Mouse (Mus musculus) stomach, postnatal 0 days (tissue): Measurements from ENCODE around the gene Rasgef1c. TPM values are rescaled to one million over a fixed set of nuclear protein-coding genes. Genes with fewer than 3 reads are reported as not detected.

Experiments used
- ATAC-seq: fragments of 200-750 bp; cut with Nextera tagmentation; 2 replicates; pipeline ENCODE4 v1.8.0; 2017; ENCODE audit not compliant: low FRiP score, low TSS enrichment
- DNase-seq: peaks from one replicate; pipeline ENCODE4 v3.0.0-alpha.2; 2016; ENCODE audit warnings: low spot score
- H3K27ac ChIP-seq: fragments of 300-500 bp; sonication (generic); replicated peaks from 2 replicates; pipeline ENCODE4 v1.5.1; 2014; ENCODE audit warnings: mild to moderate bottlenecking, control low read depth
- H3K27me3 ChIP-seq: fragments of 300-500 bp; sonication (generic); 2 replicates; pipeline ENCODE4 v1.6.1; 2014; ENCODE audit warnings: low read length; ENCODE audit not compliant: control insufficient read depth, insufficient read depth
- H3K36me3 ChIP-seq: fragments of 300-500 bp; sonication (generic); 2 replicates; pipeline ENCODE4 v1.6.1; 2014; ENCODE audit warnings: low read length, mixed read lengths; ENCODE audit not compliant: control insufficient read depth, insufficient read depth
- H3K4me1 ChIP-seq: fragments of 300-500 bp; sonication (generic); replicated peaks from 2 replicates; pipeline ENCODE4 v1.6.1; 2014; ENCODE audit warnings: antibody characterized with exemption; ENCODE audit not compliant: control insufficient read depth, insufficient read depth
- H3K4me2 ChIP-seq: fragments of 300-500 bp; sonication (generic); replicated peaks from 2 replicates; pipeline ENCODE4 v1.6.1; 2014; ENCODE audit warnings: low read depth, mild to moderate bottlenecking, control low read depth, moderate library complexity
- H3K4me3 ChIP-seq: fragments of 300-500 bp; sonication (generic); 2 replicates; pipeline ENCODE4 v1.5.1; 2014; ENCODE audit warnings: low read depth, low read length, control low read depth
- H3K9ac ChIP-seq: fragments of 300-500 bp; sonication (generic); 2 replicates; pipeline ENCODE4 v1.6.1; 2014; ENCODE audit warnings: mild to moderate bottlenecking, low read length, control low read depth, mixed read lengths
- H3K9me3 ChIP-seq: fragments of 300-500 bp; sonication (generic); 2 replicates; pipeline ENCODE4 v1.6.1; 2016; ENCODE audit warnings: low read length; ENCODE audit not compliant: control insufficient read depth
- CTCF ChIP-seq: IDR thresholded peaks from 2 replicates; pipeline ENCODE4 v1.5.1; 2016; ENCODE audit warnings: antibody characterized with exemption, low read depth, mild to moderate bottlenecking, moderate library complexity
- EP300 ChIP-seq: optimal IDR thresholded peaks from 2 replicates; pipeline ENCODE3; 2016; ENCODE audit warnings: antibody characterized with exemption
- WGBS: fragments of 180-500 bp; shearing (Covaris S2); extraction: QIAGEN DNeasy Blood & Tissue Kit; methylation state at CpG from one replicate; pipeline ENCODE4 v1.1.7; 2014; 5-methylcytosine and 5-hydroxymethylcytosine counted together
- microRNA-seq: library from miRNA; unstranded; fragments of <30 nt; microRNA quantifications from one replicate; pipeline ENCODE4, GENCODE M21; 2016
- polyA plus RNA-seq: library from polyadenylated mRNA; unstranded; fragments of >200 nt; fragmentation: Nextera tagmentation; extraction: Ambion mirVana; gene quantifications from 2 replicates; pipeline ENCODE4 v1.2.1, GENCODE M21; 2015

Gene Rasgef1c
- polyA plus RNA-seq, 1 experiment from 2014 or later, result 0.74 TPM

DNA sequence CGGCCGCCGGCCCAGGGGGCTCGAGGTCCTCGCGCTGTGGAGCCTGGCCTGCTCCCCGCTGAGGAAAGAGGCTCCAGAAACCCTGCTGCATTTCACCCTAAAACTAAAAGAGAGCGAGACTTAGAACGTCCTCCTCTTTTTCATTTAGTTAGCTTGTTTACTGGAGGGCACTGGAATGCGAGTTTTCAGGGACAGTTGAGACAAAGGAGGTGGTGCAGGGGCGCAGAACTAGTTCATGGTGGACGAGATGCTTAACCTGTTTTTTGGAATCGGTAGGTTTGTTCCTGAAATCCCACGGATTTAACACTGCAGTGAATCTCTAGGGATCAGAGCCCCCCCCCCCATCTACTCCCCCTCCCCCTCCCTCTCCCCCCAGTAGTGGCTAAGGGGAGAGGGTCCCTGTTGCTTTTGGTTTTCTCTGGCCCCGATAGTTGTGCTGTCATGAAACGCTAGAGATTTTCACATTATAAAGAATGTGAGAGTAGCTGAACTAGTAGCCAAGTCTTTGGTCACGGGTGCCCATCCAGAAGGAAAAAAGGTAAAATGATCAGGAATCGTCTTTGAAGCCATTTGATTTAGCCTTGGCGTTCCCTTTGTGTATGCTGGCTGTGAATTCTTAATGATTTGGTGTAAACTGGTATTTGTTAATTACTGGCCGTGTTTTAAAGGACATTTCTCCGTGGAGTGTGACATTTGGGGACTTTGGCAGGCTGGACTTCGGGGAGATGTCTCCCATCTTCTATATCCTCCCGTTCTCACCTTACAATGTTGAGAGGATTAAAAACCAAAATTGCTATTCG is 124.3 kb downstream of the Rasgef1c start:
- peak overlapping the region; percentile 87 for H3K4me2 ChIP-seq
- TF ChIP-seq EP300, result no peak
- TF ChIP-seq CTCF, result no peak
- H3K4me3 ChIP-seq, result peak overlapping the region; percentile 95
- 7% methylated on average over 24 of the region's 24 CpGs for WGBS
- ATAC-seq, result no peak; the same call in 1 of the 2 replicates
- H3K36me3 ChIP-seq, result no peaks in the 10 kb centered on the region
- H3K9me3 ChIP-seq, result no peaks in the 10 kb centered on the region
- DNase-seq, result no peak
- H3K4me1 ChIP-seq, result no peaks in the 10 kb centered on the region
- peak overlapping the region; percentile 91 for H3K27ac ChIP-seq
- H3K27me3 ChIP-seq, result no peaks in the 10 kb centered on the region
- H3K9ac ChIP-seq, result peak overlapping the region; percentile 90

DNA sequence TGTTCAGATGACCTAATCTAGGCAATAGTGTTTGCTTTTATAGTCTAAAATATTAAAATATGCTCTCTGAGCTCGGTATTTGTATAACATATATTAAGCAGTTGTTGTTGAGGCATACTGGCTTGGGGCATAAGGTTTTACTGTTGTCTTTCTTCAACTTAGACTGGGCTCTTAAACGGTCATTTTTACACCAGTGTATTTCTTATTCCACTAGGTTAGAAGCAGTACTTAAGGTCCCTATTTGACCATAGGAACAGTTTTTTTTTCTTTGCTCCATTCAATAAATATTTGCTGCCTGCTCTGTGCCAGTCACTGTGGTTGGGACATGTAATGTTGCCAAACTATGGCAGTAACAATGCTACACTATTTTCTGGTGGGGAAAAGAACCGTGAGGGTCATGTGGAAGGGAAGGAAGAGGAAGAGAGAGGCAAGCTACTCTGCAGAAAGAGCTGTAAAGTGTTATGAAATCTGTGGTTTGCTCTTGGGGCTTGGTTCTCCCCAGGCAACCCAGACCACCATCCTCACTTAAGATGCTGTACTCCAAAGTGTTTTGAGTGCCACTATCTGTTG is 125.0 kb downstream of the Rasgef1c start:
- DNase-seq (no peak), ATAC-seq (no peak)
- WGBS, result 26% methylated on average over 3 of the region's 3 CpGs
- Histone ChIP-seq H3K9ac (no peak overlapping the region), H3K9me3 (no peaks in the 10 kb centered on the region), H3K27me3 (no peaks in the 10 kb centered on the region), H3K4me3 (peak overlapping the region; percentile 95), H3K27ac (no peak overlapping the region), H3K4me1 (no peaks in the 10 kb centered on the region), H3K36me3 (no peaks in the 10 kb centered on the region), H3K4me2 (peak overlapping the region; percentile 87)
- no peak for TF ChIP-seq EP300
- TF ChIP-seq CTCF, result no peak

DNA sequence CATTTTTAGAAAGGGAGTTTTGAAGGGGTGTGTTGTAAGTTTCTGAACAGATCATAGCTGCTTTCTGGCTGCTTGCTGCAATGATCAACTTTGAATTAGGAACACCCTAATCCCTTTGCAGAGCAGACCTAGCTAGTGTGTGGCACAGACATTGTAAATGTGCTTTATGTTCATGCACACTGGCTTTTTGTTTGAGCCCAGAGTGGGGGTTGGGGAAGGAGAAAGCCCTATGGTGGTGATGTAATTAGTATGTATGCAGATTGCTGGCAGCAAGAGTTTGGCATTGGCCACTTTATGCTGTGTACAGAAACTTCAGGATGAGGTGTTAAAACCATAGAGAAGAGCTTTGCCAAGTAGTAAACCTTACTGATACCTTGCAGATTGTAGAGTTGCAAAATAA is 126.8 kb downstream of the Rasgef1c start:
- H3K9ac ChIP-seq, result no peak overlapping the region
- no peak for TF ChIP-seq CTCF
- TF ChIP-seq EP300, result no peak
- H3K4me3 ChIP-seq, result no peak overlapping the region
- H3K27ac ChIP-seq, result no peak overlapping the region
- H3K4me1 ChIP-seq, result no peaks in the 10 kb centered on the region
- DNase-seq (no peak), ATAC-seq (no peak)
- H3K36me3 ChIP-seq, result no peaks in the 10 kb centered on the region
- H3K4me2 ChIP-seq, result no peak overlapping the region
- H3K9me3 ChIP-seq, result no peaks in the 10 kb centered on the region
- no peaks in the 10 kb centered on the region for H3K27me3 ChIP-seq

Small RNA genes lying within 50 kb of the gene (microRNA-seq; reads per million reads assigned to microRNA genes)
- gene Gm23492, result not detected

Other genes with a start within 250 kb of the Rasgef1c start
- gene Scgb3a1, start 238.2 kb upstream of the Rasgef1c start, polyA plus RNA-seq, result 3.6 and 3.9 TPM in 2 replicates
- gene Cnot6, start 189.1 kb upstream of the Rasgef1c start, polyA plus RNA-seq, result 29.1 and 29.6 TPM in 2 replicates
- gene Gfpt2, start 107.7 kb upstream of the Rasgef1c start, polyA plus RNA-seq, result 2.3 and 2.8 TPM in 2 replicates
- 19.2 and 19.7 TPM in 2 replicates for gene Mapk9, start 55.1 kb upstream of the Rasgef1c start, polyA plus RNA-seq
- 52.6 and 54.2 TPM in 2 replicates for gene Rnf130, start 123.5 kb downstream of the Rasgef1c start, polyA plus RNA-seq
- 13.9 and 14.5 TPM in 2 replicates for gene Tbc1d9b, start 229.6 kb downstream of the Rasgef1c start, polyA plus RNA-seq